Mouse (Mus musculus) naive thymus-derived CD4-positive, alpha-beta T cell, adult 2 months (primary cell): ENCODE data around the gene Senp6.

Experiments
- DNase-seq: peaks from one replicate; pipeline ENCODE4 v3.0.0-alpha.2; 2011; ENCODE audit warnings: low read depth

Senp6 gene

GRCm38 (mm10) chr9:80172396-80173222 lies 105.9 kb downstream of the Senp6 start:
- DNase-seq, result no peak

GRCm38 (mm10) chr9:80173629-80174028 lies 106.9 kb downstream of the Senp6 start:
- no peak for DNase-seq

- DNase-seq, result no peak
Measured at GRCm38 (mm10) chr9:80176696-80177478, 110.2 kb downstream of the Senp6 start.

- DNase-seq, result no peak
Measured at GRCm38 (mm10) chr9:80178670-80179069, 112.0 kb downstream of the Senp6 start.

- no peak for DNase-seq
Measured at GRCm38 (mm10) chr9:80179688-80180087, 113.0 kb downstream of the Senp6 start.

- DNase-seq, result no peak
Measured at GRCm38 (mm10) chr9:80180771-80181170, 114.1 kb downstream of the Senp6 start.

GRCm38 (mm10) chr9:80181692-80182091 lies 115.0 kb downstream of the Senp6 start:
- DNase-seq, result no peak

GRCm38 (mm10) chr9:80184138-80184537 lies 117.4 kb downstream of the Senp6 start:
- no peak for DNase-seq

GRCm38 (mm10) chr9:80185737-80186136 lies 119.0 kb downstream of the Senp6 start:
- DNase-seq, result no peak

GRCm38 (mm10) chr9:80186693-80187092 lies 120.0 kb downstream of the Senp6 start:
- DNase-seq, result no peak

GRCm38 (mm10) chr9:80188324-80188893 lies 121.7 kb downstream of the Senp6 start:
- DNase-seq, result no peak

GRCm38 (mm10) chr9:80191240-80191639 lies 124.5 kb downstream of the Senp6 start:
- no peak for DNase-seq

- DNase-seq, result no peak
Measured at GRCm38 (mm10) chr9:80192324-80192723, 125.6 kb downstream of the Senp6 start.

- no peak for DNase-seq
Measured at GRCm38 (mm10) chr9:80194446-80194845, 127.7 kb downstream of the Senp6 start.
